Mouse (Mus musculus): ENCODE data around the gene 4930519P11Rik. TPM values are rescaled to one million over a fixed set of nuclear protein-coding genes. Genes with fewer than 3 reads are reported as not detected.
A peak's percentile ranks its signal among the peaks of the same experiment; 100 is the strongest.

4930519P11Rik gene
- polyA plus RNA-seq, 2 experiments = 0.16 TPM; not detected in 1

GRCm38 (mm10) chr2:154569836-154570286 is 43.4 kb downstream of the 4930519P11Rik start, which contains the start of gene E2f1:
TSS of gene E2f1 (minus strand) at chr2:154569892.
- Histone ChIP-seq H3K27me3 (ENCODE audit: control insufficient read depth, insufficient read depth, low read length) (no peaks in the 10 kb centered on the region), H3K4me2 (replicated peaks; ENCODE audit: low read depth, low read length, severe bottlenecking) (peak within 1 kb of the TSS; percentile 76), H3K4me3 (replicated peaks; ENCODE audit: low read length) (peak within 1 kb of the TSS; percentile 81), H3K36me3 (ENCODE audit: control insufficient read depth, insufficient read depth, low read length) (no peaks in the 10 kb centered on the region), H3K9me3 (ENCODE audit: control insufficient read depth, low read length) (no peaks in the 10 kb centered on the region), H3K27ac (replicated peaks; ENCODE audit: low read depth, low read length) (peak within 1 kb of the TSS; percentile 86), H3K9ac (ENCODE audit: low read depth, low read length, severe bottlenecking) (peak within 1 kb of the TSS; percentile 82), H3K4me1 (ENCODE audit: control insufficient read depth, insufficient read depth, low read length) (peaks cover 33% of the 10 kb centered on the region)
- WGBS = 1% methylated on average over 28 of the region's 44 CpGs
- ATAC-seq (ENCODE audit: low FRiP score, low read depth) = peak; percentile 95
- TF ChIP-seq POLR2A (IDR thresholded peaks at IDR 0.05; ENCODE audit: borderline replicate concordance, extremely low read depth, insufficient read depth, insufficient read length) = 0 out of 2 replicates have a peak, but pooled peaks have one; percentile 24
- DNase-seq (ENCODE audit: low spot score) = peak; percentile 97

- ATAC-seq (ENCODE audit: low FRiP score, low read depth) (peak; percentile 62), DNase-seq (ENCODE audit: low spot score) (peak; percentile 70)
- peak overlapping the region; percentile 81 for H3K4me3 ChIP-seq (replicated peaks; ENCODE audit: low read length)
- peak overlapping the region; percentile 76 for H3K4me2 ChIP-seq (replicated peaks; ENCODE audit: low read depth, low read length, severe bottlenecking)
- 2% methylated on average over 31 of the region's 70 CpGs for whole genome bisulfite sequencing
- no peaks in the 10 kb centered on the region for H3K27me3 ChIP-seq (ENCODE audit: control insufficient read depth, insufficient read depth, low read length)
- H3K4me1 ChIP-seq (ENCODE audit: control insufficient read depth, insufficient read depth, low read length) = peaks cover 33% of the 10 kb centered on the region
- peak overlapping the region; percentile 86 for H3K27ac ChIP-seq (replicated peaks; ENCODE audit: low read depth, low read length)
- H3K9me3 ChIP-seq (ENCODE audit: control insufficient read depth, low read length) = no peaks in the 10 kb centered on the region
- H3K36me3 ChIP-seq (ENCODE audit: control insufficient read depth, insufficient read depth, low read length) = 0 out of 2 replicates have a peak, but pooled peaks cover 3% of the 10 kb centered on the region
- H3K9ac ChIP-seq (ENCODE audit: low read depth, low read length, severe bottlenecking) = peak overlapping the region; percentile 82
- TF ChIP-seq POLR2A (IDR thresholded peaks at IDR 0.05; ENCODE audit: borderline replicate concordance, extremely low read depth, insufficient read depth, insufficient read length) = no peak
These were observed 44.0 kb downstream of the 4930519P11Rik start for GRCm38 (mm10) chr2:154569071-154569748.

DNA sequence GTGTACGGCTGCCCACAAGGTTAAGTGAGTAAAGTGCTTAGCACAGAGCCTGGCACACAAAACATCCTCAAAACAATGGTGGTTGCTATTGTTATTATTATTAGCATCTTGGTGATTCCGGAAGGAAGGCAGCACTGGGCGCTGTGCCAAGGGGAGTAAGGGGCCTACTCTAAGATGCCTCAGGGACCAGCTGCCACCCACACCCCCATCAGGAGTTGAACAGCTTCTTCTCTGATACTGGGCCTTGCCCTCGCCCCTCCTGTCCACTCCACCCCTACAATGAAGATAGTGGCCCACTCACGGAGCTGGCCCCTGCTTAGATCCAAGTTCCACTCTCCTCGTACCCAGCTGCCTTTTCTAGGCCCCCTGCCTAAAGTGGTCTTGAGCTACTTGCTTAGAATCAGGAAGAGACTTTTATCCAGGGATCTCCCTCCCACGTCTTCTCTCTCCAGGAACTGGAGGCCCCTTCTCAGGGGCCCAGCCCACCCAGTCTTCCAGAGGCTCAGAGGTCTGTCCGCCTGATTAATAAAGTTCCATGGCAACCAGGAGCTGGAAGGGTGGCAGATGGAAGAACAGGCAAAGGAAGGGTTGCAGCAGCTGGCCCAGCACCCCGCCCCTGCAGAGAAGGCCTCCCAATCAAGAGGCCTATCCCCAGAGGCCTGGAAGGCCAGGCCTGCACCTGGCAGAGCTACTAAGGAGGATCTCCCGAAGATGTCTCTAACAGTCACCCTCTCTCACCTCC is 44.7 kb downstream of the 4930519P11Rik start:
- DNase-seq (ENCODE audit: low spot score) (peak; percentile 26), ATAC-seq (ENCODE audit: low FRiP score, low read depth) (no peak)
- 18% methylated on average over 10 of the region's 10 CpGs for WGBS
- H3K36me3 ChIP-seq (ENCODE audit: control insufficient read depth, insufficient read depth, low read length) = peaks cover 10% of the 10 kb centered on the region
- H3K27ac ChIP-seq (replicated peaks; ENCODE audit: low read depth, low read length) = peak overlapping the region; percentile 86
- peak overlapping the region; percentile 81 for H3K4me3 ChIP-seq (replicated peaks; ENCODE audit: low read length)
- H3K9me3 ChIP-seq (ENCODE audit: control insufficient read depth, low read length) = no peaks in the 10 kb centered on the region
- H3K27me3 ChIP-seq (ENCODE audit: control insufficient read depth, insufficient read depth, low read length) = no peaks in the 10 kb centered on the region
- H3K4me2 ChIP-seq (replicated peaks; ENCODE audit: low read depth, low read length, severe bottlenecking) = peak overlapping the region; percentile 76
- TF ChIP-seq POLR2A (IDR thresholded peaks at IDR 0.05; ENCODE audit: borderline replicate concordance, extremely low read depth, insufficient read depth, insufficient read length) = no peak
- peaks cover 33% of the 10 kb centered on the region for H3K4me1 ChIP-seq (ENCODE audit: control insufficient read depth, insufficient read depth, low read length)
- peak overlapping the region; percentile 82 for H3K9ac ChIP-seq (ENCODE audit: low read depth, low read length, severe bottlenecking)

GRCm38 (mm10) chr2:154567766-154568165 is 45.5 kb downstream of the 4930519P11Rik start:
- no peak for ATAC-seq (ENCODE audit: low FRiP score, low read depth)
- 66% methylated on average over 2 of the region's 2 CpGs for WGBS
- Histone ChIP-seq H3K4me3 (replicated peaks; ENCODE audit: low read length) (peak overlapping the region; percentile 81), H3K4me1 (ENCODE audit: control insufficient read depth, insufficient read depth, low read length) (peaks cover 33% of the 10 kb centered on the region), H3K36me3 (ENCODE audit: control insufficient read depth, insufficient read depth, low read length) (peaks cover 16% of the 10 kb centered on the region), H3K27me3 (ENCODE audit: control insufficient read depth, insufficient read depth, low read length) (no peaks in the 10 kb centered on the region), H3K27ac (replicated peaks; ENCODE audit: low read depth, low read length) (peak overlapping the region; percentile 16; the same call in 1 of the 2 replicates), H3K9ac (ENCODE audit: low read depth, low read length, severe bottlenecking) (peak overlapping the region; percentile 82), H3K9me3 (ENCODE audit: control insufficient read depth, low read length) (no peaks in the 10 kb centered on the region), H3K4me2 (replicated peaks; ENCODE audit: low read depth, low read length, severe bottlenecking) (peak overlapping the region; percentile 76)
- DNase-seq (ENCODE audit: low spot score) = no peak
- TF ChIP-seq POLR2A (IDR thresholded peaks at IDR 0.05; ENCODE audit: borderline replicate concordance, extremely low read depth, insufficient read depth, insufficient read length) = no peak

- 33% methylated on average over 8 of the region's 8 CpGs for WGBS
- no peaks in the 10 kb centered on the region for H3K27me3 ChIP-seq (ENCODE audit: control insufficient read depth, insufficient read depth, low read length)
- no peaks in the 10 kb centered on the region for H3K9me3 ChIP-seq (ENCODE audit: control insufficient read depth, low read length)
- peaks cover 33% of the 10 kb centered on the region for H3K4me1 ChIP-seq (ENCODE audit: control insufficient read depth, insufficient read depth, low read length)
- peaks cover 23% of the 10 kb centered on the region for H3K36me3 ChIP-seq (ENCODE audit: control insufficient read depth, insufficient read depth, low read length)
- H3K27ac ChIP-seq (replicated peaks; ENCODE audit: low read depth, low read length) = peak overlapping the region; percentile 61
- no peak overlapping the region; the same call in 1 of the 2 replicates for H3K9ac ChIP-seq (ENCODE audit: low read depth, low read length, severe bottlenecking)
- DNase-seq (ENCODE audit: low spot score) = no peak
- no peak for ATAC-seq (ENCODE audit: low FRiP score, low read depth)
- H3K4me3 ChIP-seq (replicated peaks; ENCODE audit: low read length) = no peak overlapping the region
- 0 out of 2 replicates have a peak overlapping the region, but pooled peaks have one; percentile 7 for H3K4me2 ChIP-seq (replicated peaks; ENCODE audit: low read depth, low read length, severe bottlenecking)
- no peak for TF ChIP-seq POLR2A (IDR thresholded peaks at IDR 0.05; ENCODE audit: borderline replicate concordance, extremely low read depth, insufficient read depth, insufficient read length)
These were observed 46.6 kb downstream of the 4930519P11Rik start for GRCm38 (mm10) chr2:154566641-154567040.

Data from limb, embryonic 14.5 days (tissue).